Mouse (Mus musculus): ENCODE results near the gene Abl2. TPM values are rescaled to one million over a fixed set of nuclear protein-coding genes. Genes with fewer than 3 reads are reported as not detected.

Abl2 gene
- total RNA-seq, 2 experiments from 2014 or later = 24.5 to 28.7 TPM

GRCm38 (mm10) chr1:156581149-156581548 is 22.6 kb downstream of the Abl2 start:
- no peak for DNase-seq (ENCODE audit: low spot score in 2 of 2)

GRCm38 (mm10) chr1:156584175-156584574 is 25.6 kb downstream of the Abl2 start:
- DNase-seq (ENCODE audit: low spot score in 2 of 2) = no peak

GRCm38 (mm10) chr1:156585512-156585911 is 26.9 kb downstream of the Abl2 start:
- DNase-seq (ENCODE audit: low spot score in 2 of 2) = no peak

GRCm38 (mm10) chr1:156589811-156590305 is 31.3 kb downstream of the Abl2 start:
- DNase-seq (ENCODE audit: low spot score in 2 of 2) = no peak

GRCm38 (mm10) chr1:156590357-156590756 is 31.8 kb downstream of the Abl2 start:
- DNase-seq (ENCODE audit: low spot score in 2 of 2) = no peak

- no peak for DNase-seq (ENCODE audit: low spot score in 2 of 2)
Measured at GRCm38 (mm10) chr1:156593267-156593666, 34.7 kb downstream of the Abl2 start.

GRCm38 (mm10) chr1:156597089-156597488 is 38.5 kb downstream of the Abl2 start:
- DNase-seq (ENCODE audit: low spot score in 2 of 2) = no peak

GRCm38 (mm10) chr1:156602545-156602944 is 44.0 kb downstream of the Abl2 start:
- no peak for DNase-seq (ENCODE audit: low spot score in 2 of 2)

- DNase-seq (ENCODE audit: low spot score in 2 of 2) = no peak
Measured at GRCm38 (mm10) chr1:156605094-156605866, 46.7 kb downstream of the Abl2 start.

GRCm38 (mm10) chr1:156605940-156606339 is 47.4 kb downstream of the Abl2 start:
- DNase-seq (ENCODE audit: low spot score in 2 of 2) = no peak

GRCm38 (mm10) chr1:156608496-156608895 is 49.9 kb downstream of the Abl2 start:
- DNase-seq (ENCODE audit: low spot score in 2 of 2) = no peak

- no peak for DNase-seq (ENCODE audit: low spot score in 2 of 2)
Measured at GRCm38 (mm10) chr1:156610257-156610656, 51.7 kb downstream of the Abl2 start.

- DNase-seq (ENCODE audit: low spot score in 2 of 2) = no peak
Measured at GRCm38 (mm10) chr1:156613855-156614530, 55.4 kb downstream of the Abl2 start.

GRCm38 (mm10) chr1:156614710-156615109 is 56.1 kb downstream of the Abl2 start:
- DNase-seq (ENCODE audit: low spot score in 2 of 2) = no peak

- DNase-seq (ENCODE audit: low spot score in 2 of 2) = peak; percentile 13 to 42
Measured at GRCm38 (mm10) chr1:156615381-156616133, 57.0 kb downstream of the Abl2 start.

GRCm38 (mm10) chr1:156616989-156617598 is 58.5 kb downstream of the Abl2 start:
- no peak for DNase-seq (ENCODE audit: low spot score in 2 of 2)

- no peak for DNase-seq (ENCODE audit: low spot score in 2 of 2)
Measured at GRCm38 (mm10) chr1:156617811-156618210, 59.2 kb downstream of the Abl2 start.

GRCm38 (mm10) chr1:156620292-156620909 is 61.8 kb downstream of the Abl2 start:
- DNase-seq (ENCODE audit: low spot score in 2 of 2) = no peak

- DNase-seq (ENCODE audit: low spot score in 2 of 2) = no peak
Measured at GRCm38 (mm10) chr1:156620951-156621350, 62.4 kb downstream of the Abl2 start.

- no peak for DNase-seq (ENCODE audit: low spot score in 2 of 2)
Measured at GRCm38 (mm10) chr1:156624231-156624630, 65.6 kb downstream of the Abl2 start.

- DNase-seq (ENCODE audit: low spot score in 2 of 2) = no peak
Measured at GRCm38 (mm10) chr1:156626729-156627128, 68.1 kb downstream of the Abl2 start.

All from adrenal gland, postnatal 4 days (tissue).